Mouse (Mus musculus) spleen, postnatal 4 days (tissue): ENCODE measurements around the gene Rxfp4.
A peak's percentile ranks its signal among the peaks of the same experiment; 100 is the strongest.

ENCODE experiments used
- DNase-seq, 2 experiments: peaks; one replicate each; pipeline ENCODE4 v3.0.0; 2022; ENCODE audit warnings: low spot score in 2 of 2

The Rxfp4 gene

DNA sequence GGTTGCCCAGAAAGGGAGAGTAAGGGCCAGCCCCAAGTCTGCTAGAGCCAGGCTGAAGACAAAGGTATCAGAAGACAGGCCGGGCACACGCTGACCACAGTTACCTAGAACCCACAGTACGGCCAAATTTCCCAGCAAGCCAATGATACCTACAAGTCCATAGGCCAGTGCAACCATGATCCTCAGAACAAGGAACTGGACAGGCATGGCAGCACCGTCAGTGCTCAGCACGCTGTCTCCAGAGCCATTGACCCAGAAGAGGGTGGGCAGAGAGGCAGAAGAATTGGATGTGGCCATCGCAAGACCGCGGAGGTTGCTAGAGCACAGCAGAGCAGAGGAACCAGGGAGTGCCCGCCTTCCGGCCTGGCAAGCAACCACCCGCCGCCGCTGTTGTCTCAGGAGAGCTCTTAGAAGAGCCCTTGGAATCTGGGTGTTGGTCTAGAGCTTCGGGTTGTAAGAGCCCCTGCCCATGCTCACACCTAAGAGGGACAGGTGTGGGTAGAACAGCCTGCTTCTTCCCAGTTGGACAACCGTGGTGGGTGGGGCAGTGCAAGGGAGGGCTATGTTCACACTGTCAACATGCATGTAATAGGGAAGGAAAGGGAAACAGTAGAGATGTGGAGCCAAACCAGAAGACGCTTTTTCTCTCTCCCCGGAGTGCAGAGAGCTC is at the start of gene Rxfp4:
Gene Rxfp4 (minus strand): TSS at position 297 of the 670 bp plus-strand sequence.
- DNase-seq = peak in 1 of 2 experiments; percentile 61

DNA sequence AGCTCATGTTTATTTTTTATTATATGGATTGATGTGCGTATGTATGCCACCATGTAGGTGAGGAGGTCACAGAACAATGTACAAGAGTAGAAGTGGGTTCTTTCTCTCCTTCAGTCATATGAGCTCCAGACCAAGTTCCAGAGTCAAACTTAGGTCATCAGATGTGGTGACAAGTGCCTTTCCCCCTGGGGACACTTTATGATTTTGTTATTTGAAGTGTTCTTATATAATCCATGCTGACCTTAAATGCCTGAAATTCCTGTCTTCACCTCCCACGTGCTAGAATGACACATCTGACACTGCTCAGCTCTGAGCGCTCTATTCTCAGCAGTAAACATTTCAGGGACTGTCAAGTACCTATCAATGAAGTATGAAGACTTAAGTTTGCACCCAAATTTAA is 48.3 kb upstream of the Rxfp4 start:
- DNase-seq = no peak

DNA sequence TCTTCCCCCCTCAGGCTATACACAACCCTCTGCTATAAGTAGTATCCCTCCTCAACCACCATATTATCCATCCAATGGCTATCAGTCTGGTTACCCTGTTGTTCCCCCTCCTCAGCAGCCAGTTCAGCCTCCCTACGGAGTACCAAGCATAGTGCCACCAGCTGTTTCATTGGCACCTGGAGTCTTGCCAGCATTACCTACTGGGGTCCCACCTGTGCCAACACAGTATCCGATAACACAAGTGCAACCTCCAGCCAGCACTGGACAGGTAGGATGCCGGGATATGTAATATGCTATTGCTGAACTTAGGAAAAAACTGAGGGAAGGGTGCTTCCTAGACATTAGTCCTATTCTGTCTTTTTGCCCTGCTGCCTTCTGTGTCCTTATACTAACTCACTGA is 47.3 kb upstream of the Rxfp4 start:
- DNase-seq = no peak

DNA sequence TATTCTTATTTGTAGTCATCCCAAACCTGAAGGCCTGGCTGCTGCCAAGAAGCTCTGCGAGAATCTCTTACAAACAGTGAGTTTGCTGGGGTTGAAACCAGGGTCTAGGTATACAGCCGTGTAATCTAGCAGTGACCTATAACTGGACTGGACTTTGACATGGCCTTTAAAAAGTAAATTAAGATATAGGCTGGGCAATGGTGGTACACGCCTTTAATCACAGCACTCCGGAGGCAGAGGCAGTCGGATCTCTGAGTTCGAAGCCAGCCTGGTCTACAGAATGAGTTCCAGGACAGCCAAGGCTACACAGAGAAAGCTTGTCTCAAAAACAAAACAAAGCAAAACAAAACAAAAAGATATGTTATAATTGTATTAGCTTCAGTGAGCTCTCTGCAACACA is 45.9 kb upstream of the Rxfp4 start:
- DNase-seq = no peak

DNA sequence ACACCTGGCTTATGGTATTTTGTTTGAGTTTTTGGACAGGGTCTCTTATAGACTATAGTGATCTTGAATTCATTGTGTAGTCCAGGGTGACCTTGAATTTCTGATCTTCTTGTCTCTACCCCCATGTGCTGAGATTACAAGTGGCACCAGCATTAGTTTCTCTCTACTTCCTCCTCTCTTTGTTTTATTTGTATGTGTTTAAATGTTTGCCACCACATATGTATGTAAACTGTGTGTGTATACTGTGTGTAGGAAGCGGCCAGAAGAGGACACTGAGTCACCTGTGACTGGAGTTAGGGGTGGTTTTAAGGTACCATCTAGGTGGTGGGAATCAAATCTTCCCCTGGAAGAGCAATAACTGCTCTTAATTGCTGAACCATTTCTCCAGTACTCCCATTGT is 45.1 kb upstream of the Rxfp4 start:
- no peak for DNase-seq

DNA sequence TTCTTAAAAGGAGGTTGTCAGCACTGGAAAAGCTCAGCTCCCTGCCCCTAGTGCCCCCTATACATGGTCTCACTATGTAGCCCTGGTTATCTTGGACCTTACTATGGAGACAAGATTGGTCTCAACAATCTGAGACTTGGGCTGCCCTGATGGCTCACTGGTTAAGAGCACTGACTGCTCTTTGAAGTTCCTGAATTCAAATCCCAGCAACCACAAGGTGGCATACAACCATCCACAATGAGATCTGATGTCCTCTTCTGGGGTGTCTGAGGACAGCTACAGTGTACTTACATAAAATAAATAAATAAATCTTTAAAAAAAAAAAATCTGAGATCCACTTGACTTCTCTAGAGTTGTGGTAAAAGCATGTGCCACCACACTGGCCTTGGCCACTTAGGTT is 42.6 kb upstream of the Rxfp4 start:
- DNase-seq = no peak

DNA sequence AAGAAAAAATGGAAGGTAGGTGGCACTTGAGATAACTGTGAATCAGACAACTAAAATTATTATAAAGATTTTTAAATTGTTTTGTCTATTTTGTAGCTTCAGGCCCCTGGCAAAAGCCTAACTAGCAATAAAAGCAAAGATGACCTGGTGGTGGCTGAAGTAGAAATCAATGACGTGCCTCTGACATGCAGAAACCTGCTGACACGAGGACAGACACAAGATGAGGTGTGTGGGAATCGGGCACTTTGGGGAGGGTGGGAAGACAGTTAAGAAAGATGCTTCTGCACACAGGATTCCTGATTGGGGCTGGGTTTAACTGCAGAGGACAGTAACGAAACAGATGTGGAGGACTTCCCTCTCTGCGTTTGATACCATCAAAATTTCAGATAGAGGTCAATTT is 36.1 kb upstream of the Rxfp4 start:
- no peak for DNase-seq

DNA sequence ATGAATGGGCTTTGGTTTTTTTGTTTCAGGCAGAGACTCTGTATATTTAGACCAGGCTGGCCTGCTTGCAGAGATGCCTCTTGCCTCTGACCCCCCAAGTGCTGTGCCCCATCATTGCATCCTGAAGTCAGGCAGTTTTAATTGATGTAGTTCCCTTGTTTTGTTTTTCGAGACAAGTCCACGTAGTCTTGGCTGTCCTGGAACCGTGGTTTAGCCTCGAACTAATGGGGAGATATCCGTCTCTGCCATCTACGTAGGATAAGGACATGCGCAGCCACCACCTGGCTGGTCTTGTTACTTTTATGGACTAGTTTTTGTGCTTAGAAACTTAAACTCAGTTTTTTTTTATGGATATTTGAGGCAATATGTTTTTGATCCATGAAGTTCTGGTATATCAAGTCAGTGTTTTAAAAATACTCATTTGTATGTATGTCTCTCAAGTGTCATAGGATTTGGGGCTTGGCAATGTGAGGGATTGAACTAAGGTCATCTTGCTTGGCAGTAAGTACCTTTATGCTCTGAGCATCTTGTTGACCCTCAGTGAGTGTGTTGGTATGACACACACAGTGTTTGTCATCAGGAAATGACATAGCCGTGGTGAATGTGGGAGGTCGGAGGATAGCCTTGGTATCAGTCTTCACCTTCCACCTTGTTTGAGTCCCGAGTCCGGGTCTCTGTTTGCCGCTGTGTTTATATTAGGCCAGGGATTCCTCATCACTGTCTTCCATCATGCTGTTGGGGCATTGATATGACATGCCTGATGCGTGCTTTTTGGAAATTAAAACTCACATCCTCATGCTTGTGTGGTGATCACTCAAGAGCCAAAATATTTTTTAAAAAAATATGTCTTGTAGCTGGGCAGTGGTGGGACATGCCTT is 34.0 kb upstream of the Rxfp4 start:
- DNase-seq = no peak

DNA sequence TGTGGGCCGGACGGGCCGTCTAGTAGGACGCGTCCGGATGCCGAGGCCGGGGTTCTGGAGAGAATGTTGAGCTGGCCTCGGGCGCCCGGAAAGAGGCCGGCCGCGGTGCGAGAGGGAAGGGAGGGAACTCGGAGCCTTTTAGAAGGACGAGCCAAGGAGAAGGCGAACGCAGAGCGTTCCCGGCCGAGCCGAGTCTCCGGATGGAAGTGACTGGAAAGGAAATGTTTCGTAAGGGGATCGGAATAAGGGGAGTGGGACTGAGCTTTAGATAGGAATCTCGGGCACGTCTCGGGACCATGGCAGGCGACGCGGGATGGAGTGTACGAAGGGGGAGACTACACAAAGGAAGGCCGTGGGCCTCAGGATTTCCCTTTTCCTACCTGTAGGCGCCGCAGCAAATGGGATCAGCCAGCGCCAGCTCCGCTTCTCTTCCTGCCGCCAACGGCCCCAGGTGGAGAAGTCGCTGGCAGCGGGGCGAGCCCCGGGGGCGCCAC is 33.1 kb upstream of the Rxfp4 start:
- peak in 1 of 2 experiments; percentile 31 for DNase-seq

DNA sequence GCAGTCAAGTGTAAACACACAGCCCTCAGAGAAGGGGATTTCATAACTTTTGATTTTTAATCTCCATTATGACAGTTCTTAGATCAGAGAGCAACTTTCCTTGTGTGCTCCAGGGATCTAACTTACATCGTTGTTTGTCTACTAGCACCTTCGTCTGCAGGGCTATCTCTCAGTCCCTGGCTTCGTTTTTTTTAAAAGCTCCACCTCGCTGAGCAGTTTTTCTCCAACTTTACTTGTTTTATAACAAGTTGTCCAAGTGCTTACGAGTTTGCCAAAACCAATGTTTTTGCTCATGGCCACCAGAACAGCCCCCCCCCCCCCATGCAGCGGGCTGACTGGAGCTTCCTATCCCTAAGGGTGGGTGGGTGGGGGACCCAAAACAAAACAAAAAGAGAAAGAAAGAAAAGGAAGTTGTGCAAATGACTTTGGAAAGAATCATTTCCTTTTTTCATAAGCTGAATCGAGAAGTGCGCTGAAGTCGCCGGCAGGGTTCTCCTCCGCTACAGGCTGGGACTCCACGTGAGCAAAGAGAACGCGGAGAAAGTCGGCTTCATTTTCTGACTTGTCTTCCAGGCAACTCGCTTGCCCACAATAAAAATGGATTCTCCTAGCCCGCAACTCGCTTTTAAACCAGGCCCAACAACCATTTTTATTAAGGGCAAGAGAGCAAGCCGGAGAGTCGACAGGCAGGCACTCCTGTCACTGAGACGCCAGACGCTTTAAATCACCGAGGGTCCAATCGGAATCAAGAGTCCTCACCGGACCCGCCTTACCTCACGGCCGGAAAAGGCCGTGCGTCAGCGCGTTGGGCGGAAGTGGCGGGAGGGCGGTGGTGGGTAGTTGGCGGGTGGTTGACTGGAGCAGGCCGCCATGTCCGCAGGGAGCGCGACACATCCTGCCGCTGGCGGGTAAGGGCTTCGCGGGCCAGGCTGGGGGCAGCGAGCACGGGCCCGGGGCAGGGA is 32.3 kb upstream of the Rxfp4 start, which contains the start of gene Khdc4:
Gene Khdc4 (plus strand): TSS at position 824 of the 962 bp plus-strand sequence.
- peak; percentile 93 to 96 for DNase-seq

DNA sequence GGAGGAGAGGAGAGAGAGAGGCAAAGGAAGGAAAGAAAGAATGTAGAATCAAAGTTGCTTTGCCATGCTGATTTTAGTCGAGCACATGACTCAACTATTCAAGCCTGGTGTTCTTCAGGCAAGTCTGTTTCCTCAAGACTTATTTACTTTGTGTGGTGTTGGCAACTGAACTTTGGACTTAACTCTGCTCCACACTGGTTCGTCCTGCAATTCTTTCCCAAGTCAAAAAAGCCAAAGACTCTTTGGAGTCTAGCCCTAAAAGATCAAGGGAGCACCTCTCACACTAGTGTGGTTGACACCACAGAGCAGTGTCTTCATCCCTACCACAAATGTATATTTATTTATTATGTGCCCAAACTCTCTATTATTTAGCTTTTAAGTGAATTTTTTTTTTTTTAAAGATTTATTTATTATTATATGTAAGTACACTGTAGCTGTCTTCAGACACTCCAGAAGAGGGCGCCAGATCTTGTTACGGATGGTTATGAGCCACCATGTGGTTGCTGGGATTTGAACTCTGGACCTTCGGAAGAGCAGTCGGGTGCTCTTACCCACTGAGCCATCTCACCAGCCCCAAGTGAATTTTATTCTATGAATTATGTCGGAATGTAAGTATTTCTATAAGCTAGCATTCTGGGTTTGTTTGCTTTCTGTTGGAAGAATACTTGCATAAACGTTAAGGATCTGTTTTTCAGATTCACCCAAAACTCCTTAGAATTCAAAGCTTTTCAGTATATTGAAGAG is 31.5 kb upstream of the Rxfp4 start:
- no peak for DNase-seq

DNA sequence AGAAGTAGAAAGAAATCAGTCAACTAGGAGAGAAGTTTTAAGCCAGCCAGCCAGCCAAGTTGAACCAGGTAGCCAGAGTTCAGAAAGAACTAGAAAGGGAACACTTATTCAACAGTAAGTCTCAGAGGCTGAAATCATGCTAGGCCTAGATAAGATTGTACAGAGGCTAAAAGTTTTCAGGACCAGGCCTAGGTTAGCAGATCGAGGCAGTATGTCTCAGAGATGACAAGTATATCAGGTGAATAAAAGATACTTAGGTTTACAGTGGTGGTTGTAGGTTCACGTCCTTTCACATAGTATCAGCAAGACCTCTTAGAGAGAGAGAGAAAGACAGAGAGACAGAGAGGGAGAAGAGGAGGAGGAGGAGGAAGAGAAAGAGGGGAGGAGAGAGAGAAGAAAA is 30.9 kb upstream of the Rxfp4 start:
- no peak for DNase-seq

DNA sequence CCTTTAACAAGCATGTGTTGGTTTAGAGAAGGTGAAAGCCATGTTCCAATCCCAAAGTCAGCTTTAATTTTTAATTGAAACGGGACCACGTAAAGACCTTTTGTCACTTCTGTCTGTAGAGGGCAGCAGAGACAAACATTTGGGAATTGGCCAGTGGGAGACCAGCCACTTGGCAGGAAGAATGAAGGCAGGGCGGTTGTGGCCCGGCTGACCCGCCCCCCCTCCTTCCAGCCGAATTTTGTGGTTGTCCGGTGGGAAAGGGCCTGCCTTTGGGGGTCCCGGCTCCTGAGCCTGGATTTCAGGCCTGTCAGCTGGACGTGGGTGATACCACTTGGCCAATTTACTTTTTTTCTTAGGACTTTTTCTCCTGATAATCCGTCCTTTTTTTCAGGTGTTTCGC is 24.5 kb upstream of the Rxfp4 start:
- DNase-seq = peak in 1 of 2 experiments; percentile 53

DNA sequence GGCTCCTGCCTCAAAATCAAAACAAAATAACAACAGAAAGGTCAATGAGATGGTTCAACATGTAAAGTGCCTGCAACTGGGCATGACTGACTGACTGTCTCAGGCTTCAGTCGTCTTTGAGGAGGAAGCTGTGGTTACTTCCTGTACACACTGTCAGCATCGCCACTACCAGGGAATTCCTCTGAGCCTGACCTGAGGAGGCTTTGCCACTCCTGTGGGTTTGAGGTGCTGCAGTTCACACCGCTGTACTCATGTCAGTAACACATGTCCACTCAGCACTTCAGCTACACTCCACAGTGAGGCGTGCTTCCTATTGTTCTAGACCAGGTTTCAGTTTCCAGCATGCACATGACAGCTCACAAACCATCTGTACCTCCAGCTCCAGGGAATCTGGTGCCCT is 11.2 kb upstream of the Rxfp4 start:
- DNase-seq = peak in 1 of 2 experiments; percentile 62

DNA sequence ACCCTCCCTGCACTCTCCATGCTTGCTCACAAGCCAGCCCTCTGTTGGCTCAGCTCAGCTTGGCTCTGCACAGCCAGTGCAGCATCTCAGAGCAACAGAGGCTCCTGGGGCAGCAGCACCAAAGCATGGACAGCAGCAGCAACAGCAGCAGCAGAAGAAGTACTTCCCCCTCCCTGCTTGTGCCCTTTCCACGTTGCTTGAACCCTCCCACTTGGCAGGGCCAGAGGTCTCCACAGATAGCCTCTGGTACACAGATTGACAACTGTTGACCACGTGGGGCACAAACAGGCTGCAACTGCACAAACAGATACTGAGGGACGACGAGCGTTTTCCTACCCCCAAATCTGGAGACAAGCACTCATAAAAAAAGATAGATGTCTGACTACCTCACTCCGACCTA is 6.9 kb upstream of the Rxfp4 start:
- DNase-seq = no peak

DNA sequence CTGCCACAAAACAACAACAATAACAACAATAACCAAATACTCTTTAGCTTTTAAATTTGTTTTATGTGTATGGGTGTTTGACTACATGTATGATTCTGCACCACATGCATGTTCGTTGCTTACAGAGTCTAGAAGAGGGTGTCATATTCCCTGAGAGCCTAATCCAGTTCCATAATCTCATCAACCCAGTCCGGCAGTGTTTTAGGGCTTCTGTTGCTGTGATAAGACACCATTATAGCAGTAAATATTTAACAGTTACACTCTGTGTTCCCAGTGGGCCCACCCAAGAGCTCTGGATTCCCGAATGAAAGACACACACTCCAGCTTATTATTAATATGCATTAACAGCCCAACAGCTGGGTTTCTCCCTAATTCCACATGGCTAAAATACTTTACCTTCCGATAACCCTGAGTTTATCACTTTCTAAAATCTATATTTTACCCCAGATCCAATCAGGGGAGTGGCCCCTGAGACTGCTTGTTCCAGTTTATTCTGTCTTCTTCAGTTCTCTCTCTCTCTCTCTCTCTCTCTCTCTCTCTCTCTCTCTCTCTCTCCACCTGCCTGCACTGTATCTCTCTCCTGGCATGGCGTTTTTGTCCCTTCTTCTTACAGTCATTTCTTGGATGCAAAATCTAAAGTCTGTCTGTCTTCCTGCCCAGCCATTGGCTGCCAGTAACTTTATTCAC is 5.6 kb upstream of the Rxfp4 start:
- DNase-seq = no peak

DNA sequence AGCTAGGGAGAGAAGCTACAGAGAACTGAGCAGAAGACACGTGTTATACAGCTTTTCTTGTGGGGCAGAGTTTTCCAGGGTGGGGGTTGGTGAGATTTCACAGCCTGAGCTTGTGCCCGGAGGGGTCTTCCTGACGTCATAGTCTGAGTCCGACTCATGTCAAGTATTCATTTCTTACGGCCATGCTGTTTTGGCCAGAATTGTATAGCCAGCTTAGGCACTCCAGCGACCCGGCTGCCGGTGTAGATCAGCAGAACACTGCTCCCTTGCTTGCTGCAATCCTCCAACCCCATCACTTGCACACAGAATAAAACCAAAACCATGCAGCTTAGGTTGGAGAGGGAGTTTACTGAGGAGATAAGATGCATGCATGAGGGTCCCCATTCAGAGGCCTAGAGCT is 2.7 kb upstream of the Rxfp4 start:
- no peak for DNase-seq

DNA sequence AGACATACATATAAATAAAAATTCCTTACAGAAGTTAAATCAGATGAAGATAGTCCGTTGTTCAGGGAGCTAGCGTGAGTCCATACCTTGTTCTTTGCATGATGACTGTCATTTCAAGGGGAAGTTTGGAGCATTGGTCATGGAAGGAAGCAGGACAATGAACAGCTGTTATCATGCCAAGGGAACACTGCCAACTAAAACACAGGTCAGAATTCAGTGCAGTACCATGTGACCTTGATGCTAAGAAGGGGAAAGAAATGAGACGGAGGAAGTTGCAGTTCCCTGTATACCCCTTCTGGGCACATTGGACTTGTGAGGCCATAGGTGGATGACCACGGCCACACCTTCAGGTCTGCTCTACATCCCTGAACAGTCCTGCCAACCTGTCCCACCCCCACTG is 1.7 kb upstream of the Rxfp4 start:
- no peak for DNase-seq

DNA sequence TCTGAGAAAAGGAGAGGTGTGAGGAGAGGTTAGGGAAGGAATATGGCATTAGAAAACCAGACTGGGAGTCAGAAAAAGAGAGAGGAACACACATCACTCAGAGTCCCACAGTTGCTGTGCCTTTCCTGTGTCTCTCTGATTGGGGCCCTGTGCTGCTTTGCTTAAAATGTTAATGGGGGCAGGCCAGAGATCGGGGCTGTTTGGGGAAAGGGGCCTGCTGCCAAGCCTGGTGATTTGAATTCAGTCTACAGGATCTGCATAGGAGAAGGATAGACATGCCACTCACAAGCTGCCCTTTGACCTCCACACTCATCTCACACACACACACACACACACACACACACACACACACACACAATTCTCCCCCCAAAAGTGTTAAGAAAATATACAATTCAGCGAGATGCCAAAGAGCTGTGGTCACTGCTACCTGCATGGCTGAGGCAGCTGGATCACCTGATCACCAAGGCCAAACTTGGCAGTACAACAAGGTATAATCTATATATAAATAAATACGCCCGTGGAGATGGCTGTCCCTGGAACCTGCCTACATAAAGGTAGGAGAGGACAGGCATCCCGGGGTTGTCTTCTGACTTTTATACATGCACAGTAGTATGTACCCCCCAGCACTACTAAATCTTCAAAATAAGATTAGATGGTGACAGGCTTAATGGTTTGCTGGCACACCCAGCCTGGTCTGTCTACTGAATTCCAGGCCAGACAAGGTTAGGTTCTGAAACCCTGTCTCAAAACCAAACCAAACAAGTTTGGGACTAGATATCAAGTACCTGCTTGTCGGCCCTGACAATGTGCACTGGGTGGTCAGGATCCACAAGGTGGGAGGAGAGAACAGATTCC is 801 bp upstream of the Rxfp4 start:
- no peak for DNase-seq
